Mouse (Mus musculus) liver, embryonic 13.5 days (tissue): ENCODE data around the gene Apex1. TPM values are rescaled to one million over a fixed set of nuclear protein-coding genes. Genes with fewer than 3 reads are reported as not detected.
"Not testable (repeated sequence)": the region's sequence is repeated elsewhere in the genome, so short reads cannot be mapped to it uniquely, and the experiment has no call there.

ENCODE experiments used
- ATAC-seq: fragments of 200-750 bp; cut with Nextera tagmentation; 2 replicates; pipeline ENCODE4 v1.8.0; 2017; ENCODE audit warnings: low read depth, mild to moderate bottlenecking, moderate number of reproducible peaks, moderate library complexity
- DNase-seq: peaks from one replicate; pipeline ENCODE4 v3.0.0; 2022
- H3K27ac ChIP-seq: fragments of 300-500 bp; sonication (generic); 2 replicates; pipeline ENCODE4 v1.5.1; 2015; ENCODE audit warnings: moderate library complexity, mild to moderate bottlenecking, inconsistent platforms
- H3K27me3 ChIP-seq: fragments of 300-500 bp; sonication (generic); 2 replicates; pipeline ENCODE4 v1.6.1; 2015; ENCODE audit warnings: mild to moderate bottlenecking, inconsistent platforms
- H3K36me3 ChIP-seq: fragments of 300-500 bp; sonication (generic); 2 replicates; pipeline ENCODE4 v1.6.1; 2015; ENCODE audit warnings: mild to moderate bottlenecking, inconsistent platforms
- H3K4me1 ChIP-seq: fragments of 300-500 bp; sonication (generic); replicated peaks from 2 replicates; pipeline ENCODE4 v1.6.1; 2015; ENCODE audit warnings: inconsistent platforms
- H3K4me2 ChIP-seq: fragments of 300-500 bp; sonication (generic); 2 replicates; pipeline ENCODE4 v1.6.1; 2015; ENCODE audit warnings: inconsistent platforms, mild to moderate bottlenecking, moderate library complexity
- H3K4me3 ChIP-seq: fragments of 300-500 bp; sonication (generic); replicated peaks from 2 replicates; pipeline ENCODE4 v1.5.1; 2015; ENCODE audit warnings: mild to moderate bottlenecking, inconsistent platforms
- H3K9ac ChIP-seq: fragments of 300-500 bp; sonication (generic); 2 replicates; pipeline ENCODE4 v1.6.1; 2015; ENCODE audit warnings: mild to moderate bottlenecking, inconsistent platforms
- H3K9me3 ChIP-seq: fragments of 300-500 bp; sonication (generic); replicated peaks from 2 replicates; pipeline ENCODE4 v1.6.1; 2016; ENCODE audit warnings: inconsistent platforms
- WGBS: fragments of 180-500 bp; shearing (Covaris S2); methylation state at CpG from one replicate; pipeline ENCODE4 v1.1.7; 2015; ENCODE audit not compliant: insufficient replicate concordance; 5-methylcytosine and 5-hydroxymethylcytosine counted together
- polyA plus RNA-seq: library from polyadenylated mRNA; unstranded; fragments of >200 nt; fragmentation: Nextera tagmentation; extraction: Ambion mirVana; gene quantifications from 2 replicates; pipeline ENCODE4 v1.2.1, GENCODE M21; 2015

Gene Apex1
- polyA plus RNA-seq, 1 experiment from 2014 or later: 116 TPM

- 70% methylated on average over 10 of the region's 10 CpGs for WGBS
Observed at GRCm38 (mm10) chr14:50955487-50955886, 30.7 kb downstream of the Apex1 start.

GRCm38 (mm10) chr14:50955942-50956508 lies 31.3 kb downstream of the Apex1 start, which contains the start of gene Pnp2:
Gene Pnp2 (plus strand): TSS chr14:50955992.
- Histone ChIP-seq H3K36me3 (peaks cover 17% of the 10 kb centered on the region), H3K4me3 (peak within 1 kb of the TSS; percentile 54), H3K9ac (peak within 1 kb of the TSS; percentile 65), H3K4me1 (peaks cover 35% of the 10 kb centered on the region), H3K4me2 (peak within 1 kb of the TSS; percentile 67), H3K27ac (peak within 1 kb of the TSS; percentile 83)
- not testable (repeated sequence) for H3K27me3 ChIP-seq, H3K9me3 ChIP-seq, DNase-seq
- WGBS: 15% methylated on average over 19 of the region's 19 CpGs
- ATAC-seq: peak; percentile 83

More at GRCm38 (mm10) chr14:50955487-50955886, 30.7 kb downstream of the Apex1 start:
- Histone ChIP-seq H3K27me3 (no peaks in the 10 kb centered on the region), H3K4me1 (peaks cover 35% of the 10 kb centered on the region), H3K36me3 (peaks cover 22% of the 10 kb centered on the region), H3K9me3 (no peaks in the 10 kb centered on the region), H3K4me3 (peak overlapping the region; percentile 54; the same call in 1 of the 2 replicates), H3K4me2 (peak overlapping the region; percentile 67), H3K9ac (no peak overlapping the region), H3K27ac (peak overlapping the region; percentile 83; the same call in 1 of the 2 replicates)
- DNase-seq: no peak
- no peak for ATAC-seq

GRCm38 (mm10) chr14:50956724-50957123 lies 32.0 kb downstream of the Apex1 start:
- not testable (repeated sequence) for ATAC-seq
- peak overlapping the region; percentile 83 for H3K27ac ChIP-seq

GRCm38 (mm10) chr14:50957146-50957545 lies 32.4 kb downstream of the Apex1 start:
- peak overlapping the region; percentile 65 for H3K9ac ChIP-seq
- not testable (repeated sequence) for H3K27me3 ChIP-seq, H3K36me3 ChIP-seq, H3K9me3 ChIP-seq, DNase-seq, ATAC-seq
- H3K27ac ChIP-seq: peak overlapping the region; percentile 83
- peaks cover 35% of the 10 kb centered on the region for H3K4me1 ChIP-seq
- 30% methylated on average over 3 of the region's 3 CpGs for WGBS
- H3K4me2 ChIP-seq: peak overlapping the region; percentile 67
- peak overlapping the region; percentile 54 for H3K4me3 ChIP-seq

More at GRCm38 (mm10) chr14:50956724-50957123, 32.0 kb downstream of the Apex1 start:
- peak overlapping the region; percentile 67 for H3K4me2 ChIP-seq
- not testable (repeated sequence) for H3K36me3 ChIP-seq, H3K27me3 ChIP-seq, H3K9me3 ChIP-seq, DNase-seq
- WGBS: 80% methylated on average over 6 of the region's 6 CpGs
- peak overlapping the region; percentile 54 for H3K4me3 ChIP-seq
- H3K9ac ChIP-seq: peak overlapping the region; percentile 65
- H3K4me1 ChIP-seq: peaks cover 35% of the 10 kb centered on the region

- not testable (repeated sequence) for DNase-seq, H3K27me3 ChIP-seq, H3K9me3 ChIP-seq, H3K36me3 ChIP-seq, H3K4me3 ChIP-seq
- H3K4me1 ChIP-seq: peaks cover 35% of the 10 kb centered on the region
- H3K9ac ChIP-seq: peak overlapping the region; percentile 33
- ATAC-seq: peak; percentile 77
- H3K27ac ChIP-seq: peak overlapping the region; percentile 83
- H3K4me2 ChIP-seq: peak overlapping the region; percentile 42
- WGBS: 34% methylated on average over 5 of the region's 5 CpGs
Observed at GRCm38 (mm10) chr14:50958289-50958995, 33.7 kb downstream of the Apex1 start.

- H3K27ac ChIP-seq: no peak overlapping the region
- 58% methylated on average over 5 of the region's 5 CpGs for WGBS
Observed at GRCm38 (mm10) chr14:50968216-50968980, 43.6 kb downstream of the Apex1 start.

GRCm38 (mm10) chr14:50969041-50969440 lies 44.3 kb downstream of the Apex1 start:
- Histone ChIP-seq H3K36me3 (peaks cover 7% of the 10 kb centered on the region; the same call in 1 of the 2 replicates), H3K9me3 (no peaks in the 10 kb centered on the region), H3K4me3 (no peak overlapping the region), H3K27me3 (no peaks in the 10 kb centered on the region), H3K4me2 (no peak overlapping the region), H3K9ac (no peak overlapping the region), H3K4me1 (peaks cover 10% of the 10 kb centered on the region), H3K27ac (no peak overlapping the region)
- ATAC-seq: no peak
- WGBS: 41% methylated on average over 1 of the region's 1 CpGs
- no peak for DNase-seq

More at GRCm38 (mm10) chr14:50968216-50968980, 43.6 kb downstream of the Apex1 start:
- H3K9ac ChIP-seq: no peak overlapping the region
- DNase-seq: no peak
- H3K27me3 ChIP-seq: no peaks in the 10 kb centered on the region
- peaks cover 10% of the 10 kb centered on the region for H3K4me1 ChIP-seq
- no peak overlapping the region for H3K4me3 ChIP-seq
- no peak overlapping the region for H3K4me2 ChIP-seq
- no peak for ATAC-seq
- no peaks in the 10 kb centered on the region for H3K9me3 ChIP-seq
- H3K36me3 ChIP-seq: peaks cover 7% of the 10 kb centered on the region; the same call in 1 of the 2 replicates

- 27% methylated on average over 12 of the region's 12 CpGs for WGBS
- H3K9me3 ChIP-seq: no peaks in the 10 kb centered on the region
- no peaks in the 10 kb centered on the region for H3K36me3 ChIP-seq
- H3K27me3 ChIP-seq: no peaks in the 10 kb centered on the region
- no peak for ATAC-seq
- no peak overlapping the region for H3K4me3 ChIP-seq
- H3K4me2 ChIP-seq: peak overlapping the region; percentile 17; the same call in 1 of the 2 replicates
- H3K9ac ChIP-seq: no peak overlapping the region
- H3K27ac ChIP-seq: no peak overlapping the region
- DNase-seq: no peak
- H3K4me1 ChIP-seq: peaks cover 13% of the 10 kb centered on the region
Observed at GRCm38 (mm10) chr14:50969558-50970544, 45.1 kb downstream of the Apex1 start.

GRCm38 (mm10) chr14:50970822-50971221 lies 46.1 kb downstream of the Apex1 start:
- Histone ChIP-seq H3K27ac (no peak overlapping the region), H3K4me3 (no peak overlapping the region), H3K4me1 (peaks cover 13% of the 10 kb centered on the region), H3K27me3 (no peaks in the 10 kb centered on the region), H3K36me3 (no peaks in the 10 kb centered on the region), H3K9me3 (no peaks in the 10 kb centered on the region), H3K4me2 (no peak overlapping the region), H3K9ac (no peak overlapping the region)
- WGBS: 13% methylated on average over 1 of the region's 1 CpGs
- ATAC-seq (no peak), DNase-seq (no peak)

GRCm38 (mm10) chr14:50973054-50973453 lies 48.3 kb downstream of the Apex1 start:
- H3K9me3 ChIP-seq, H3K4me2 ChIP-seq, DNase-seq, H3K27ac ChIP-seq, ATAC-seq, H3K36me3 ChIP-seq, H3K4me3 ChIP-seq, H3K9ac ChIP-seq, H3K27me3 ChIP-seq: not testable (repeated sequence)
- 72% methylated on average over 5 of the region's 5 CpGs for WGBS
- H3K4me1 ChIP-seq: peaks cover 13% of the 10 kb centered on the region
